In genomic region chr19:53071651-53072050, GRCm38 (mm10) we compare ENCODE assay signal across 18 mouse cellular contexts. TPM values are rescaled to one million over a fixed set of nuclear protein-coding genes. Genes with fewer than 3 reads are reported as not detected.
DNase-seq lines count a peak whose midpoint lies in the region; ATAC-seq and TF ChIP-seq lines count a peak whose summit lies in the region.
"Had no signal": no experiment of that assay in that cellular context is flagged by ENCODE, and none has a peak within 500 bp of the region (broad histone marks: within the 10 kb centered on the region; RNA-seq: fewer than 3 reads in every experiment).

No protein-coding gene starts in this region.

- 64% methylated on average over 5 of the region's 5 CpGs for WGBS in intestine, embryonic 14.5 days
- WGBS in intestine, postnatal 0 days, result 70% methylated on average over 5 of the region's 5 CpGs
- 24% methylated on average over 5 of the region's 5 CpGs for WGBS in embryonic facial prominence, embryonic 13.5 days

- no peaks in the 10 kb centered on the region for H3K27me3 ChIP-seq in intestine, embryonic 14.5 days (replicated peaks; ENCODE audit: control insufficient read depth, insufficient read depth, low read length)
- no peaks in the 10 kb centered on the region for H3K27me3 ChIP-seq in intestine, postnatal 0 days (replicated peaks; ENCODE audit: control insufficient read depth, insufficient read depth, low read length)
- H3K27me3 ChIP-seq in embryonic facial prominence, embryonic 13.5 days, result no peaks in the 10 kb centered on the region
- H3K27me3 ChIP-seq: liver, embryonic 13.5 days had no signal

- no peak for DNase-seq in gastrocnemius, adult 2 months
- DNase-seq in gastrocnemius, postnatal 14 days, result no peak
- no peak for DNase-seq in intestine, embryonic 14.5 days (ENCODE audit: low spot score)
- DNase-seq in brain, adult 2 months (ENCODE audit: low read depth, low spot score), result peak; percentile 32
- DNase-seq in T-cell, adult 2 months (ENCODE audit: low spot score), result no peak
- DNase-seq in layer of hippocampus, postnatal 36 days, result no peak
- DNase-seq: adrenal gland, postnatal 25 days; B cell, adult 2 months; cerebellum, adult 2 months; gastrocnemius, postnatal 25 days; heart, postnatal 36 days; kidney, adult 9 months; liver, embryonic 13.5 days; thymus, postnatal 14 days had no signal

- intact Hi-C loops in gastrocnemius, adult 2 months (cut with DNase I), result no loop called here
- intact Hi-C loops in gastrocnemius, postnatal 14 days (cut with DNase I; ENCODE audit: low total_unique reads), result no loop called here

- no peaks in the 10 kb centered on the region for H3K36me3 ChIP-seq in intestine, embryonic 14.5 days (ENCODE audit: control insufficient read depth, insufficient read depth, low read length)
- H3K36me3 ChIP-seq in intestine, postnatal 0 days (ENCODE audit: control insufficient read depth, insufficient read depth), result no peaks in the 10 kb centered on the region
- no peaks in the 10 kb centered on the region for H3K36me3 ChIP-seq in embryonic facial prominence, embryonic 13.5 days
- H3K36me3 ChIP-seq: liver, embryonic 13.5 days had no signal

- H3K27ac ChIP-seq in gastrocnemius, adult 2 months, result peak overlapping the region; percentile 46; the same call in 1 of the 2 replicates
- 0 out of 2 replicates have a peak overlapping the region, but pooled peaks have one; percentile 8 for H3K27ac ChIP-seq in intestine, embryonic 14.5 days (ENCODE audit: low read depth)
- no peak overlapping the region for H3K27ac ChIP-seq in intestine, postnatal 0 days (ENCODE audit: low read depth, low read length)
- peak overlapping the region; percentile 66 for H3K27ac ChIP-seq in embryonic facial prominence, embryonic 13.5 days
- H3K27ac ChIP-seq: hindbrain, postnatal 0 days; liver, embryonic 13.5 days had no signal

- no peaks in the 10 kb centered on the region for H3K9me3 ChIP-seq in intestine, embryonic 14.5 days (ENCODE audit: control insufficient read depth, low read length)
- H3K9me3 ChIP-seq in intestine, postnatal 0 days (ENCODE audit: control insufficient read depth), result no peaks in the 10 kb centered on the region
- no peaks in the 10 kb centered on the region for H3K9me3 ChIP-seq in embryonic facial prominence, embryonic 13.5 days
- H3K9me3 ChIP-seq: liver, embryonic 13.5 days had no signal

- no peak overlapping the region for H3K9ac ChIP-seq in intestine, embryonic 14.5 days (ENCODE audit: low read length)
- no peak overlapping the region for H3K9ac ChIP-seq in intestine, postnatal 0 days (ENCODE audit: low read depth, low read length)
- no peak overlapping the region for H3K9ac ChIP-seq in embryonic facial prominence, embryonic 13.5 days
- H3K9ac ChIP-seq: liver, embryonic 13.5 days had no signal

- H3K4me1 ChIP-seq in intestine, embryonic 14.5 days (replicated peaks; ENCODE audit: control insufficient read depth, insufficient read depth, low read length), result peaks cover 36% of the 10 kb centered on the region
- peaks cover 4% of the 10 kb centered on the region; the same call in 1 of the 2 replicates for H3K4me1 ChIP-seq in intestine, postnatal 0 days (replicated peaks; ENCODE audit: control insufficient read depth, insufficient read depth, low read length)
- H3K4me1 ChIP-seq in embryonic facial prominence, embryonic 13.5 days, result peaks cover 44% of the 10 kb centered on the region

- H3K4me3 ChIP-seq in gastrocnemius, adult 2 months, result no peak overlapping the region
- H3K4me3 ChIP-seq in intestine, embryonic 14.5 days (ENCODE audit: low read depth, low read length), result no peak overlapping the region
- no peak overlapping the region for H3K4me3 ChIP-seq in intestine, postnatal 0 days (ENCODE audit: low read depth, low read length)
- H3K4me3 ChIP-seq in embryonic facial prominence, embryonic 13.5 days, result no peak overlapping the region
- H3K4me3 ChIP-seq: liver, embryonic 13.5 days had no signal

- no peak overlapping the region for H3K4me2 ChIP-seq in intestine, embryonic 14.5 days (ENCODE audit: low read length)
- no peak overlapping the region for H3K4me2 ChIP-seq in intestine, postnatal 0 days (replicated peaks; ENCODE audit: low read depth)
- peak overlapping the region; percentile 12; the same call in 1 of the 2 replicates for H3K4me2 ChIP-seq in embryonic facial prominence, embryonic 13.5 days
- H3K4me2 ChIP-seq: liver, embryonic 13.5 days had no signal

- ATAC-seq in intestine, embryonic 14.5 days (replicated peaks; ENCODE audit: low FRiP score, low TSS enrichment, low read depth), result no peak
- no peak for ATAC-seq in intestine, postnatal 0 days
- ATAC-seq in embryonic facial prominence, embryonic 13.5 days (ENCODE audit: insufficient number of reproducible peaks, insufficient read depth, low FRiP score, low TSS enrichment, low read depth), result no peak
- ATAC-seq: hindbrain, postnatal 0 days; lung, postnatal 0 days had no signal

- TF ChIP-seq CTCF in gastrocnemius, adult 2 months (IDR thresholded peaks at IDR 0.05), result no peak
- TF ChIP-seq CTCF in intestine, postnatal 0 days (IDR thresholded peaks at IDR 0.05; ENCODE audit: low read depth), result no peak

RNA-seq across cellular contexts. Expression of gene Xpnpep1, which starts 31.6 kb away (rescaled TPM):
- 10 to 100 TPM; 41.9 to 48.9 TPM for total RNA-seq in gastrocnemius, adult 2 months (2021)
- 10 to 100 TPM; 63.1 to 75.1 TPM for total RNA-seq in gastrocnemius, postnatal 14 days (2021)
- polyA plus RNA-seq in intestine, embryonic 14.5 days (2014; fragmentation: Nextera tagmentation; extraction: Ambion mirVana), result 185 and 189 TPM in 2 replicates
- 333 and 357 TPM in 2 replicates for polyA plus RNA-seq in intestine, postnatal 0 days (2015; fragmentation: Nextera tagmentation; extraction: Ambion mirVana)
- 134 and 146 TPM in 2 replicates for polyA plus RNA-seq in embryonic facial prominence, embryonic 13.5 days (2015; fragmentation: Nextera tagmentation; extraction: Ambion mirVana)
- 10 to 100 TPM; 87.6 to 88.9 TPM for total RNA-seq in layer of hippocampus, postnatal 36 days (2021)
